Mouse (Mus musculus) cerebellum, adult 18-20 months (tissue): ENCODE data around the gene Vav3.
"Not testable (repeated sequence)": the region's sequence is repeated elsewhere in the genome, so short reads cannot be mapped to it uniquely, and the experiment has no call there.

Experiments
- DNase-seq, 2 experiments: peaks; one replicate each; pipeline ENCODE4 v3.0.0; 2021

The Vav3 gene

DNA sequence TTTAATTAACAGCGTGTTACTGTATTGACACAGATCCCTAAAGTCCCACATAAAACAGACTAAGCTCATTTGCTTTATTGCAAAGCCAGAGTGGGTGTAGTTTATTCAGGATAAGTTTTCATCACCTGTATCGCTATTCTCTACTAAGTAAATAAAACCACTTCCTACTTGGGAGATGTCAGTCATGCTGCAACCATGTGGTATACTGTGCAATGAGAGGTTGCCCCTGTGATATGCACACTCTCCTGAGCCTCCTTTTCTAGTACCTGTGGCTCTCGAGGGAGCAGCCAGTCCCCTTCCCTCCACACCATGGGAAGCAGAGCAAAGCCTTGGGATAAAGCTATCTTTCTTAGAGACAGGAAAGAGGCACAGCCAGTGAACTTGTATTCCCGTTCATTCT is 106.5 kb downstream of the Vav3 start:
- DNase-seq: no peak

GRCm38 (mm10) chr3:109448249-109448648 is 107.8 kb downstream of the Vav3 start:
- DNase-seq: not testable (repeated sequence)

GRCm38 (mm10) chr3:109451966-109452365 is 111.5 kb downstream of the Vav3 start:
- DNase-seq: no peak

DNA sequence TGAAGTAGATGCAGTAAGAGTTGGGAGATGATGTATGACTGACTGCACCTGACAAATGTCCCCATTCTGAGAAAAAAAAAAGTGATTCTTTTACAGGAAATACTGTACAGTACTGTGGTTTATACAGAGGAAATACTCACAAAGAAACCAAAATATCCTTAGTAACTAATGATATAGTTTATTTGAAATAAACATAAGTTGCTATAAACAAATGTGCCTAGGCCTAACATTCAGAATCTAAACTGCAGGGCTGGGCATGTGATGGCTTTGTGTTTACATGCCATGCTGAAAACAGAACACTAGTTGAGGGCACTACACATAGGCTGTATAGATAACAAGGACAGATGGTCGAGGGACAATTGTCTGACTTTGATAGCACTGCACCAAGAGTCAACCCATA is 114.2 kb downstream of the Vav3 start:
- DNase-seq: no peak

DNA sequence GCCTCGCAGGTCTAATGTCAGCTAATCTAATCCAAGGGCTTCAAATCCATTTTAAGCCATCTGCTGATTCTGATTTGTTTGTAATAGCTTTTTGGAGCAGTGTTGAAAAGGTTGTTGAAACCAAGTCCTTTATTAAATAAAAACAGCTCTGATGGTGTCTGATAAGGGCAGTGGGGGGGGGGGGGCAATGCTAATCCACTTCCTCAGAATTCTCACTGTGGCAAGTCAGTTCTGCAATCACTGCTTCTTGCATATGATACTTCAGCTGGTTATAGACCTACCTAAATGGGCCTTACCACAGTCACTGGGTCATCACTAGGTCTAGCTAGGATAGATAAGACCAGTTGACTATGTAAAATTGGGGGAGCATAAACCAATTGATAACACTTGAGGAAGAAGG is 115.9 kb downstream of the Vav3 start:
- no peak for DNase-seq

DNA sequence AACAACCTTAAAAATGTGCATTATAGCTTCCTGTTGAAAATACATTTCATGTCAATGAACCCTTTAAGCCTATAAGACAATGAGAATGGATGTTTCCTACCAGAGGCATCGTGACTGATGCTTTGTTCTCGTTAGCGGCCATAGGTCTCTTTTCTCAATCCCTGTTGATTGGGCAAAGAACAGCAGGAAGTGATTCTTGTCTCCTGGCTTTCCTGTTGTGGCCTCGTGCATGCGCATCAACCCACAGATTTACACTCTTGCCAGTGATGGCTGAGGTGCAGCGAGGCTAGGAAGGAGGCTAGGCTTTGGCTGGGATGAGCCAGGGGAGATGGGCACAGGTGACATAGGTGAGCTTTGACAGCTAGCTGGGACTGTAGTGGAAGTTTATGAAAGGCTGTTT is 123.2 kb downstream of the Vav3 start:
- no peak for DNase-seq

DNA sequence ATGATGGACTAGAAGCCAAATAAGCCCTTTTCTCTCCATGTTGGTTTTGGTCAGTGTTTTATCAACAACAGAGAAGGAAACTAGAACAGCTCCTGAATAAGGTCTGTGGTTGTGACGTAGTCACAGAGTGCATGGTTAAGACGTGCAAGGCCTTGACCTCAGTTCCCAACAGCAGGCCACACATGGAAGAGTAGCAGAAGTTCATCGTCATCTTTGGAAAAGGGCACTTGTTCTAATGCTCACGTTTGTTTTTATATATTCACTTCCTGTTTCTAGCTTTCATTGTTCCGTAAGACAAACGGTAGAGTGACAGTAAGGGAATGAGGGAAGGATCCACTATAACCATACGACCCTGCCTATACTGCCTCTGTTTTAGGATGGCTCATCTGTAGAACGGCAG is 124.1 kb downstream of the Vav3 start:
- no peak for DNase-seq

DNA sequence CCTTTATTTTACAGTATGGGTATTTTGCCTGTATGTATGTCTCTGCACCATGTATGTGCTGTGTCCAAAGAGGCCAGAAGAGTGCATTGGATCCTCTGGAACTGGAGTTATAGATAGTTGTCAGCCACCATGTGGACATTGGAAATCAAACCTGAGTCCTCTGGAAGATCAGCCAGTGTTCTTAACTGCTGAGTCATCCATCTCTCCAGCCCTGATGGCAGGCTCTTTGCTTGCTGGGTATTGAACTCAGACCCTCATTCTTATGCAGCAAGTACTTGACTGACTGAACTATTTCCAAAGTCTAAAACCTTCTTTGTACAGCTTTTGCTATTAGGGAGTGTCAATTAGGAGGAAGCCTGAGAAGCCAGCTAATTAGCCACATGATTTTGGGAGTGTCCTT is 126.1 kb downstream of the Vav3 start:
- DNase-seq: no peak

DNA sequence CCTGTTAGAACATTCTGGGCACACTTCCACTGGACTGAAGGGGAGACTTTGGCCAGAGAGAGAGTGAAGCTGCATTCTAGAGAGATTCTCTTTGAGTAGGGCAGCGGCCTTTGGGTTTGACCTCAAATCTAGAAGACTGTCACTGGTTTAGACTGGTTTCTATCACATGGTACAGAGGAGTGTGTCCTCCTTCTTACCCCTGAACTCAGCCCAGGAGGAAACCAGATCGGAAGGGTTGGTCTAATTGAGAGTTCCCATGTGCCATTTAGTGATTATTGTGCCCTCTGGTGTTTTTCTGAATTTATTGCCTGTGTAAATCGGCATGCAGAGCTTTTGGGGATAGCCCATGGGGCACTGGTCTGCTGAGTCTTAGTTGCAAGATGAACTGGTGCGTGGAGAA is 126.8 kb downstream of the Vav3 start:
- DNase-seq: no peak

- peak; percentile 5 to 22 for DNase-seq
Observed at GRCm38 (mm10) chr3:109469465-109469864, 129.0 kb downstream of the Vav3 start.

DNA sequence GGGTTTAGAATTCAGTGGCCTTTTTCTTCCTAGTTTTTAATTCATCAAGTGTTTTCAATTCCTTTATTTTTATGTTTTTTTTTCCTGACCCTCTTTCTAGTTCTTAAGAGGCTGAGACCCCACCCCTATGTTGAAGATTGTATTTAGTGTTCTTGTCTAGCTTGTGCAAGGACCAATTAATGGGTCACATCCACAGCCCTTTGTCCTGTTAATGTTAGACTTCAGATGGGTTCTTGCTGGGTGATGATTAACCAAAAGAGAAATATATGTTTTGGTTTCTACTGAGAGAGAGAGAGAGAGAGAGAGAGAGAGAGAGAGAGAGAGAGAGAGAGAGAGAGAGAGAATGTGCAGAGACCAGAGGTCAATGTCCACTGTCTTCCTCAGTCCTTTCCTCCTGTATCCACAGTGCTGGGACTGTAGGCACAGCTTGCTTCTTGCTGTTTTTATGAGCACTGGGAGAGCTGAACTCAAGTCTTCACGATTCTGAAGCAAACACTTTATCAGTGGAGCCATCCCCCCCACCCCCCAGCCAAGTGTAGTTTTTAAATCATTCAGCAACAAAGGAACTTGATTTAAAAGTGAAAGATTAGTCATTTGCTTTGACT is 130.3 kb downstream of the Vav3 start:
- DNase-seq: no peak

GRCm38 (mm10) chr3:109476521-109476920 is 136.1 kb downstream of the Vav3 start:
- no peak for DNase-seq

DNA sequence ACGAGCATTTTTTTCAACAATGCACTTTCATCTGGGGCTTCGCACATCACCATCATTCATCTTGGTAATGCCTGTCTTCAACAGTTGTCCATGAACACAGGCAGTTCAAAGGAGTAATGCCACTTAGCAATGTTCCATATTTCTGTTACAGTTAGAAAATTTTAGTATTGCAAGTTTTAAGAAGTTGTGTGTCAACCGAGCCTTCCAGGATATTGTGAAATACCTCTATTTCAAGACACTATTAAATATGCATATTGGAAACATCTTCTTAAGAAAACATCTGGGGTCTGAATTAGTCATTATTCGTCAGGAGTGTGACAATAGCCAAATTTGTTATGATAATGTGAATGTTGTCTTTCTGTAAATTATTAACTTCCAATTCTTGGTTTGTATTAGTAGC is 137.8 kb downstream of the Vav3 start:
- no peak for DNase-seq

DNA sequence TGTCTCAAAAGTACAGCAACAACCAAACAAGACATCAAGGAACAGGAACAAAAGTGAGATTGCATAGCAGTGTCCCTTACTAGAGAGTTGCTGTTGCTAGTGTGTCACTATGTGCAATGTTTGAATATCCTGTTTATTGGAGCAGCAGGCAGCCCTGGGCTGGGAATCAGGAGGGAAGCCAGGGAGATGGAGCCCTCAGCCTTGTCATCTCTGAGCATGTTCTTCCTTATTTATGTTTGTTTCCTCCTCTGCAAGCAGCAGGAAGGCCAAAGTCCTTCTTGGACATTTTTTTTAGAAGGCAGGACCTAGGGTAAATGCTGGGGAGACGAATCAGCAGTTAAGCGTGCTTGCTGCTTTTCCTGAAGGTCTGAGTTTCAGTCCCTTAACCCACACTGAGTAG is 140.2 kb downstream of the Vav3 start:
- DNase-seq: no peak

- DNase-seq: no peak
Observed at GRCm38 (mm10) chr3:109486786-109487185, 146.3 kb downstream of the Vav3 start.

- no peak for DNase-seq
Observed at GRCm38 (mm10) chr3:109487823-109488222, 147.4 kb downstream of the Vav3 start.

GRCm38 (mm10) chr3:109488750-109489171 is 148.3 kb downstream of the Vav3 start:
- DNase-seq: no peak

- DNase-seq: no peak
Observed at GRCm38 (mm10) chr3:109490561-109491296, 150.3 kb downstream of the Vav3 start.

DNA sequence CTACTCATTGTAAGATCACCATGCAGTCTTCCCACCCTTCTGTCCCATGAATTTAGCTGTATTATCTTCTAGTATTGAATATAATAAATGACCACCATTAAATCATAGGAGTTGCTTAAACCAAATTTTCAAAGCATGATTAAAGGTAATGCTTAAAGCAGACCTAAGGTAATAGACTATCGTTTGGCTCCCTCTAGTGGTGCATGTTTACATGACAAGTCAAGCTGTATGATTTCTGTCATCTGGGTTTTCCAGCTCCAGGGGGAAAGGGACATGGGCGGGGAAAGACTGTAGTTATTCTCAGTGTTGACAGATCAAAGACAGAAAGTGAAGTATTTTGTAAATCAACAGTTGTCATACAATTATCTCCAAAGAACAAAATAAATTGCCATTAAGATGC is 151.1 kb downstream of the Vav3 start:
- DNase-seq: peak; percentile 59 to 65

DNA sequence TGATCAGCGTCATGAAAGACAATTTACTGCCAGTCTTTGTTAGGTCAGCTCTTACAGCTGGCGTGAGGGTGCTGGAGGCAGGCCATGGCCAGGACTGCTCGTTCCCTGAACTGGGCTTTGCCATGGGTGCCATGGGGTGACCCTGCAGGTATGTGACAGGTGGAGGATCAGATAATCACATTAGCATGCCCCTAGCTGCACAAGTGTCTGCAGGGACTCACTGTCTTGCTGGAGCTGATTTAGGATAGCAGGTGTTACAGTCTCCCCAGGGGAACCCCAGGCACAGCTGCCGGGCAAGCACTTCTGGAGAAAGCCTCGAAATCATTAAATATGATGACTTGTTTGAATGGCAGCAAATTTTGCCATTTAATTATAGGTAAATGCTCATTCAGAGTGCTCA is 156.0 kb downstream of the Vav3 start:
- peak in 1 of 2 experiments; percentile 5 for DNase-seq

- no peak for DNase-seq
Observed at GRCm38 (mm10) chr3:109497074-109497473, 156.6 kb downstream of the Vav3 start.

GRCm38 (mm10) chr3:109499861-109500456 is 159.5 kb downstream of the Vav3 start:
- no peak for DNase-seq

- DNase-seq: no peak
Observed at GRCm38 (mm10) chr3:109509784-109510183, 169.3 kb downstream of the Vav3 start.

GRCm38 (mm10) chr3:109511849-109512248 is 171.4 kb downstream of the Vav3 start:
- no peak for DNase-seq
